Mouse (Mus musculus): ENCODE data around the gene Megf8. TPM values are rescaled to one million over a fixed set of nuclear protein-coding genes. Genes with fewer than 3 reads are reported as not detected.
"Not testable (repeated sequence)": the region's sequence is repeated elsewhere in the genome, so short reads cannot be mapped to it uniquely, and the experiment has no call there.

Megf8 gene
- polyA plus RNA-seq, 1 experiment, result 32.9 TPM

DNA sequence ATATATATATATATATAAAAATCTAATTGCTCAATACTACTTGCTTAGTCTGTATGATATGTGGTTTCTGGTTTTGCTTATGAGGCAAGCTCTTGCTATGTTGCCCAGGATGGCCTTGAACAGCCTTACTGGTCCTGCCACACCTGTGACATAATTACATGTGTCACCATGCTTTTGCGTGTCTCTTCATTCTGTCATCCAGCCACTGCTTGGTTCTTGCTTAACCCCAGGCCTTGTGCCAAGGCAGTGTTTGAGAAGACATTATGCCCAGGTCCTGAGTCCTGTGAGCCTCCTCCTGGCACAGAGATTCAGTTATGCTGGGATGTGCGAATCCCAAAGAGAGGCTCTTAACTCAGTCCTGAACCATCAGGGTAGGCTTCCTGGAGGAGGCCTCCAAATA, 6.3 kb downstream of the Megf8 start:
- H3K4me3 ChIP-seq (ENCODE audit: insufficient read depth, low read length), result no peak overlapping the region
- H3K27ac ChIP-seq (ENCODE audit: insufficient read depth, low read length), result no peak overlapping the region
- no peak for TF ChIP-seq POLR2A (IDR thresholded peaks at IDR 0.05; ENCODE audit: low read depth, low read length)
- TF ChIP-seq CTCF (IDR thresholded peaks at IDR 0.05; ENCODE audit: borderline replicate concordance, insufficient read depth, low read length), result no peak

GRCm38 (mm10) chr7:25325431-25325830, 8.5 kb downstream of the Megf8 start:
- H3K4me3 ChIP-seq (ENCODE audit: insufficient read depth, low read length); H3K4me1 ChIP-seq (ENCODE audit: control insufficient read depth, insufficient read depth, low read length); H3K27ac ChIP-seq (ENCODE audit: insufficient read depth, low read length): not testable (repeated sequence)

More for the DNA sequence above, 6.3 kb downstream of the Megf8 start:
- H3K4me1 ChIP-seq (ENCODE audit: control insufficient read depth, insufficient read depth, low read length), result peaks cover 4% of the 10 kb centered on the region

DNA sequence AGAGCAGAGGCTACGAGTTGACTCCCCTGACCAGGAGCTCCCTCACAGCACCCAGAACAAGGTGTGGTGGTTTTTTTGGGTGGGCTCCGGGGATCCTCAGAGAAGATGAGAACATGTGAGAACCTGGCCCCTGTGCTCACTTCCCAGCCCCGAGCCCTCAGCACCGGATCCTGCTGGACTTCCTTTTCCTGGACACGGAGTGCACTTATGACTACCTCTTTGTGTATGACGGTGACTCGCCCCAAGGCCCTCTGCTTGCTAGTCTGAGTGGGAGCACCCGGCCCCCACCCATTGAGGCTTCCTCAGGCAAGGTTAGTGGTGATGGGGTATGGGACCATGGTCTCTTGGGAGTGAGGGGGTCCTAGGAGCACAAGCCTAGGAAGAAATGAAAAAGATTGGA, 9.3 kb downstream of the Megf8 start:
- no peak overlapping the region for H3K4me3 ChIP-seq (ENCODE audit: insufficient read depth, low read length)
- TF ChIP-seq CTCF (IDR thresholded peaks at IDR 0.05; ENCODE audit: borderline replicate concordance, insufficient read depth, low read length) (no peak), POLR2A (IDR thresholded peaks at IDR 0.05; ENCODE audit: low read depth, low read length) (no peak)
- no peak overlapping the region for H3K27ac ChIP-seq (ENCODE audit: insufficient read depth, low read length)
- H3K4me1 ChIP-seq (ENCODE audit: control insufficient read depth, insufficient read depth, low read length), result peaks cover 4% of the 10 kb centered on the region

GRCm38 (mm10) chr7:25333596-25334307, 16.8 kb downstream of the Megf8 start:
- no peak for TF ChIP-seq POLR2A (IDR thresholded peaks at IDR 0.05; ENCODE audit: low read depth, low read length)
- peak; percentile 97 for TF ChIP-seq CTCF (IDR thresholded peaks at IDR 0.05; ENCODE audit: borderline replicate concordance, insufficient read depth, low read length)
- Histone ChIP-seq H3K27ac (ENCODE audit: insufficient read depth, low read length) (no peak overlapping the region), H3K4me3 (ENCODE audit: insufficient read depth, low read length) (no peak overlapping the region), H3K4me1 (ENCODE audit: control insufficient read depth, insufficient read depth, low read length) (no peaks in the 10 kb centered on the region)

- TF ChIP-seq CTCF (IDR thresholded peaks at IDR 0.05; ENCODE audit: borderline replicate concordance, insufficient read depth, low read length), result no peak
- TF ChIP-seq POLR2A (IDR thresholded peaks at IDR 0.05; ENCODE audit: low read depth, low read length), result no peak
- H3K4me1 ChIP-seq (ENCODE audit: control insufficient read depth, insufficient read depth, low read length), result no peaks in the 10 kb centered on the region
- H3K4me3 ChIP-seq (ENCODE audit: insufficient read depth, low read length), result no peak overlapping the region
- H3K27ac ChIP-seq (ENCODE audit: insufficient read depth, low read length), result no peak overlapping the region
Observed at GRCm38 (mm10) chr7:25334472-25334871, 17.5 kb downstream of the Megf8 start.

DNA sequence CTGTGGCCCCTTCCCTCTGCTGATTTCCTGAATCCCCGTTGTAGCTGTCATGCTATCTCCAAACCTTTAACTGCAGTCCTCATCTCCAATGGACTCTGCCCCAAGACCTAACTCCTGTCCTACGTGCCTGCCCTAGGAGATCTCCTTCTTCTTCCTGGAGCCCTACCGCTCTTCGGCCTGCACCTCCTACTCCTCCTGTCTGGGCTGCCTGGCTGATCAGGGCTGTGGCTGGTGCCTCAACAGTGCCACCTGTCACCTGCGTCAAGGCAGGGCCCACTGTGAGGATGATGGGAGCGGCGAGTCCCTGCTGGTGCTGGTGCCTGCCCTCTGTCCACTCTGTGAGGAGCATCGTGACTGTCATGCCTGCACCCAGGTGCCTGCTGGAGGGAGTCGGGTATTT, 22.4 kb downstream of the Megf8 start:
- no peaks in the 10 kb centered on the region for H3K4me1 ChIP-seq (ENCODE audit: control insufficient read depth, insufficient read depth, low read length)
- no peak overlapping the region for H3K27ac ChIP-seq (ENCODE audit: insufficient read depth, low read length)
- TF ChIP-seq POLR2A (IDR thresholded peaks at IDR 0.05; ENCODE audit: low read depth, low read length), result no peak
- TF ChIP-seq CTCF (IDR thresholded peaks at IDR 0.05; ENCODE audit: borderline replicate concordance, insufficient read depth, low read length), result no peak
- no peak overlapping the region for H3K4me3 ChIP-seq (ENCODE audit: insufficient read depth, low read length)

DNA sequence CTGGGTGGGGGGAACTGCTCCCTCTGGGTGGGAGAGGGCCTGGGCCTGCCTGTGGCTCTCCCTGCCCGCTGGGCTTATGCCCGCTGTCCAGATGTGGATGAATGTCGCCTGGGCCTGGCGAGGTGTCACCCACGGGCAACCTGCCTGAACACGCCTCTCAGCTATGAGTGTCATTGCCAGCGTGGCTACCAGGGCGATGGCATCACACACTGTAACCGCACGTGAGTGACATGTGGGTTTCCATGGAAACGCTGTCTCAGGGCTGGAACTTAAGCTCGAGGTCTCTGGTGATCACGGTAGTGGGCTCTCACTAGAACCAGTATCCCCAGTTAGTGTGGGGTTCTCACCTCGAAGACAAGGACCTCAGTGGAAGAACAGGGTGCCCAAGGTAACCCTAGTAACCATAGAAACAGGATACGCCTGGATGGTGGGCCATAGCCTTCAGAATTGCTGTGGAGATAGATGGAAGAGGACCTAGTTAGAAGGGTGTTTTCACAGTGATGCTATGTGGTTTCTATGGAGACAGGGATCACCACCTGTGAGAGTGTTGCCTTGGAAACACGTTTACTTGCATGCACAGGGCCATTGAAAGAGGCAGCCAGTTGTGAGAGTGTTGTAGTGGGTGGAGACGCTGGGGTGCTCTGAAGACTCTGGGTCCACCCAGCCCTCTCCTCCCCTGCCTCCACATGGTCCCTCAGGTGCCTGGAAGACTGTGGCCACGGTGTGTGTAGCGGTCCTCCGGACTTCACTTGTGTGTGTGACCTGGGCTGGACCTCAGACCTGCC, 24.2 kb downstream of the Megf8 start:
- H3K4me3 ChIP-seq (ENCODE audit: insufficient read depth, low read length), result no peak overlapping the region
- TF ChIP-seq CTCF (IDR thresholded peaks at IDR 0.05; ENCODE audit: borderline replicate concordance, insufficient read depth, low read length) (no peak), POLR2A (IDR thresholded peaks at IDR 0.05; ENCODE audit: low read depth, low read length) (no peak)
- no peaks in the 10 kb centered on the region for H3K4me1 ChIP-seq (ENCODE audit: control insufficient read depth, insufficient read depth, low read length)
- H3K27ac ChIP-seq (ENCODE audit: insufficient read depth, low read length), result no peak overlapping the region

DNA sequence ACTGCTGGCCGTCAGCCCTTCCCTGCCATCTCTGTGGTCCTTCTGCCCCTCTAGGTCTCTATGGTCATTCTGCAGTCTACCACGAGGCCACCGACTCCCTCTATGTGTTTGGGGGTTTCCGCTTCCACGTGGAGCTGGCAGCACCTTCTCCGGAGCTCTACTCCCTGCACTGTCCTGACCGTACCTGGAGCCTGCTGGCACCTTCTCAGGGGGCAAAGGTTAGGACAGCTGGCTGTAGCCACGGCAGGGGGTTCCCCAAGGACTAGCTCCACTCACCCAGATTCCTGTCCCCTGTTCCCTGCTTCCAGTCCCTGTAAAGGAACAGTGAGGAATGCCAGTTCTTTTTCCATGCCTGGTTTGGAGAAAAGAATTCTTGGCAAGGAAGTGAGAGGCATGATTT, 31.9 kb downstream of the Megf8 start:
- Histone ChIP-seq H3K4me3 (ENCODE audit: insufficient read depth, low read length) (no peak overlapping the region), H3K4me1 (ENCODE audit: control insufficient read depth, insufficient read depth, low read length) (no peaks in the 10 kb centered on the region), H3K27ac (ENCODE audit: insufficient read depth, low read length) (no peak overlapping the region)
- TF ChIP-seq CTCF (IDR thresholded peaks at IDR 0.05; ENCODE audit: borderline replicate concordance, insufficient read depth, low read length), result no peak
- no peak for TF ChIP-seq POLR2A (IDR thresholded peaks at IDR 0.05; ENCODE audit: low read depth, low read length)

DNA sequence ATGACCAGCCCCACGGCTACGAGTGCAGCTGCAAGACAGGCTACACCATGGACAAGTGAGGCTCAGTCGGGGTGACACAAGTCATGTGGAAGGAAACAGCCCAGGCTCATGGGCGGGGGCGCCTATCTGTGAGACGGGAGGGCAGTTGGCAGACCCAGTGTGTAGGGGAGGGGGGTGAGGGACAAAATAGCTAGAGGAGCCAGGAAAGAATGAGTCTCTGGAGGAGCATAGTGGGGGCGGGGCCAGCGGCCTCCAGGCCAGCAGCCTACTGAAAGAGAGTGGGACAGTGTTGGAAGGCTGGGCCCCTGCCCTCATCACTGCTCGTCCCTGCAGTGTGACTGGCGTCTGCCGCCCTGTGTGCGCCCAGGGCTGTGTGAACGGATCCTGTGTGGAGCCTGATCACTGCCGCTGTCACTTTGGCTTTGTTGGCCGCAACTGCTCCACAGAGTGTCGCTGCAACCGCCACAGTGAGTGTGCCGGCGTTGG, 41.8 kb downstream of the Megf8 start:
- TF ChIP-seq POLR2A (IDR thresholded peaks at IDR 0.05; ENCODE audit: low read depth, low read length), result no peak
- TF ChIP-seq CTCF (IDR thresholded peaks at IDR 0.05; ENCODE audit: borderline replicate concordance, insufficient read depth, low read length), result no peak
- Histone ChIP-seq H3K4me1 (ENCODE audit: control insufficient read depth, insufficient read depth, low read length) (no peaks in the 10 kb centered on the region), H3K27ac (ENCODE audit: insufficient read depth, low read length) (no peak overlapping the region), H3K4me3 (ENCODE audit: insufficient read depth, low read length) (no peak overlapping the region)

GRCm38 (mm10) chr7:25363151-25363550, 46.2 kb downstream of the Megf8 start:
- TF ChIP-seq POLR2A (IDR thresholded peaks at IDR 0.05; ENCODE audit: low read depth, low read length) (no peak), CTCF (IDR thresholded peaks at IDR 0.05; ENCODE audit: borderline replicate concordance, insufficient read depth, low read length) (no peak; the same call in 1 of the 2 replicates)
- Histone ChIP-seq H3K27ac (ENCODE audit: insufficient read depth, low read length) (no peak overlapping the region), H3K4me1 (ENCODE audit: control insufficient read depth, insufficient read depth, low read length) (no peaks in the 10 kb centered on the region), H3K4me3 (ENCODE audit: insufficient read depth, low read length) (no peak overlapping the region)
